Comparison of ENCODE assay signal across 9 mouse cellular contexts in genomic region chr9:122143219-122143618, GRCm38 (mm10). TPM values are rescaled to one million over a fixed set of nuclear protein-coding genes. Genes with fewer than 3 reads are reported as not detected.
DNase-seq lines count a peak whose midpoint lies in the region; ATAC-seq and TF ChIP-seq lines count a peak whose summit lies in the region.
"Had no signal": no experiment of that assay in that cellular context is flagged by ENCODE, and none has a peak within 500 bp of the region (broad histone marks: within the 10 kb centered on the region; RNA-seq: fewer than 3 reads in every experiment).

No protein-coding gene starts in this region.

- DNase-seq in heart, adult 18-20 months = peak; percentile 43 to 63
- DNase-seq in heart, postnatal 36 days = no peak
- DNase-seq in kidney, postnatal 0 days (ENCODE audit: low spot score) = peak; percentile 19
- DNase-seq in kidney, adult 8-10 months = no peak
- peak; percentile 4 for DNase-seq in brain, embryonic 14.5 days (ENCODE audit: low read depth)
- DNase-seq in spleen, postnatal 14 days (ENCODE audit: low spot score in 2 of 2) = no peak
- DNase-seq: kidney, postnatal 14 days had no signal

- H3K9me3 ChIP-seq in kidney, postnatal 0 days (replicated peaks; ENCODE audit: low read length) = no peaks in the 10 kb centered on the region
- H3K9me3 ChIP-seq in liver, embryonic 15.5 days (replicated peaks) = no peaks in the 10 kb centered on the region
- H3K9me3 ChIP-seq: neural tube, embryonic 12.5 days had no signal

- H3K4me3 ChIP-seq in kidney, postnatal 0 days (replicated peaks; ENCODE audit: low read depth, low read length) = no peak overlapping the region
- H3K4me3 ChIP-seq in liver, embryonic 15.5 days (replicated peaks) = no peak overlapping the region
- H3K4me3 ChIP-seq: neural tube, embryonic 12.5 days had no signal

- TF ChIP-seq POLR2A in brain, embryonic 14.5 days (IDR thresholded peaks at IDR 0.05; ENCODE audit: borderline replicate concordance, extremely low read depth, insufficient read depth, insufficient read length, poor library complexity, severe bottlenecking) = no peak

- no peak overlapping the region for H3K9ac ChIP-seq in kidney, postnatal 0 days (ENCODE audit: low read depth, low read length)
- no peak overlapping the region for H3K9ac ChIP-seq in liver, embryonic 15.5 days
- H3K9ac ChIP-seq: neural tube, embryonic 12.5 days had no signal

- H3K4me1 ChIP-seq in kidney, postnatal 0 days (replicated peaks; ENCODE audit: insufficient read depth, low read length) = peaks cover 14% of the 10 kb centered on the region; the same call in 1 of the 2 replicates
- peaks cover 28% of the 10 kb centered on the region for H3K4me1 ChIP-seq in liver, embryonic 15.5 days (replicated peaks)
- H3K4me1 ChIP-seq: neural tube, embryonic 12.5 days had no signal

- no peak overlapping the region for H3K27ac ChIP-seq in kidney, postnatal 0 days
- H3K27ac ChIP-seq in liver, embryonic 15.5 days (replicated peaks) = peak overlapping the region; percentile 48; the same call in 1 of the 2 replicates
- H3K27ac ChIP-seq: neural tube, embryonic 12.5 days had no signal

- no peak overlapping the region for H3K4me2 ChIP-seq in kidney, postnatal 0 days (ENCODE audit: low read length)
- H3K4me2 ChIP-seq in liver, embryonic 15.5 days = no peak overlapping the region
- H3K4me2 ChIP-seq: neural tube, embryonic 12.5 days had no signal

- no peak for TF ChIP-seq CTCF in kidney, postnatal 0 days (IDR thresholded peaks at IDR 0.05; ENCODE audit: low read depth)
- no peak for TF ChIP-seq CTCF in brain, embryonic 14.5 days (IDR thresholded peaks at IDR 0.05; ENCODE audit: borderline replicate concordance, extremely low read depth, insufficient read depth, insufficient read length)

- intact Hi-C loops in heart, postnatal 36 days (cut with DNase I) = no loop called here

- WGBS in kidney, postnatal 0 days = 59% methylated on average over 1 of the region's 1 CpGs
- 71% methylated on average over 1 of the region's 1 CpGs for WGBS in liver, embryonic 15.5 days (ENCODE audit: insufficient replicate concordance)

- 0 out of 2 replicates have a peak, but pooled peaks cover 11% of the 10 kb centered on the region for H3K36me3 ChIP-seq in kidney, postnatal 0 days (ENCODE audit: insufficient read depth, low read length)
- H3K36me3 ChIP-seq in liver, embryonic 15.5 days (replicated peaks) = peaks cover 13% of the 10 kb centered on the region

- ATAC-seq in kidney, postnatal 0 days (replicated peaks; ENCODE audit: low FRiP score, low read depth) = no peak
- ATAC-seq in liver, embryonic 15.5 days (ENCODE audit: insufficient read depth) = no peak

- H3K27me3 ChIP-seq in kidney, postnatal 0 days (ENCODE audit: insufficient read depth, low read length) = no peaks in the 10 kb centered on the region
- no peaks in the 10 kb centered on the region for H3K27me3 ChIP-seq in liver, embryonic 15.5 days
- H3K27me3 ChIP-seq: neural tube, embryonic 12.5 days had no signal

RNA-seq across cellular contexts. Expression of gene Snrk, which starts 26.2 kb away (rescaled TPM):
- total RNA-seq in heart, adult 18-20 months (2021) = 100 to 1,000 TPM; 163 to 170 TPM
- total RNA-seq in heart, postnatal 36 days (2021) = 100 to 1,000 TPM; 130 to 150 TPM
- polyA plus RNA-seq in kidney, postnatal 0 days (2015; fragmentation: Nextera tagmentation; extraction: Ambion mirVana) = 51.3 and 51.6 TPM in 2 replicates
- 59.8 and 80.6 TPM in 2 replicates for polyA plus RNA-seq in brain, embryonic 14.5 days (2012; rRNA removed)
- polyA plus RNA-seq in liver, embryonic 15.5 days (2015; fragmentation: Nextera tagmentation; extraction: Ambion mirVana) = 18.4 and 18.6 TPM in 2 replicates

Comparison
In these comparisons a context has a peak if more than half of its experiments do, and no peak if none do; other contexts are left out.
1. DNase-seq: peak in heart, adult 18-20 months (2 of 2), kidney, postnatal 0 days (single experiment) and brain, embryonic 14.5 days (single experiment); none in heart, postnatal 36 days (0 of 2), kidney, adult 8-10 months (0 of 2) and spleen, postnatal 14 days (0 of 2).